Mouse (Mus musculus): ENCODE data around the gene Col23a1. TPM values are rescaled to one million over a fixed set of nuclear protein-coding genes. Genes with fewer than 3 reads are reported as not detected.

Col23a1 gene
- polyA plus RNA-seq, 1 experiment from 2014 or later = 23.6 TPM

DNA sequence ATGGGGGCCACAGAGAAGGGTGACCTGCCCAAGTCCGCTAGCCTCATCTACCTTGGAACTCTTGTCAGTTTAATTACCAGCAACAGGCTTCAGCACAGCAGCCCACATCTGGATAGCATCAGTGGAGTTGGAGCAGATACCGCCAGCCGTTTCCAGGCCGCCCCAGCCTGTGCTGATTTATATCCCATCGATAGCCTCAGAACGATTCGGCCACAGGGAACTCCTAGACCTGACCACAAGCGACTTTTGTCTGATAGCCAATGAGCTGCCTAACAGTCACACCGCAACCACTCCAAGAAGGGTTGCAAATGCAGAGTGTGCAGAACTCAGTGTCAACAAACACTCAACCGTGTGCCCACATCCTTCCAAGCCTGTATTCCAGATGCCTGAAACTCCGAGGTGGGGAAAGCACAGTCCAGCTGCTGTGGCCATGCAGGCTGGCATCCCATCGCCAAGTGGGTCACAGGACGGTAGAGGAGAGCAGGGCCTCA is 179.7 kb downstream of the Col23a1 start:
- peak overlapping the region; percentile 50 for H3K4me2 ChIP-seq (replicated peaks)
- no peaks in the 10 kb centered on the region; the same call in 1 of the 2 replicates for H3K27me3 ChIP-seq
- peak; percentile 57 for ATAC-seq (ENCODE audit: low FRiP score, low read depth)
- no peaks in the 10 kb centered on the region for H3K36me3 ChIP-seq
- peaks cover 42% of the 10 kb centered on the region for H3K4me1 ChIP-seq
- no peaks in the 10 kb centered on the region for H3K9me3 ChIP-seq
- 14% methylated on average over 13 of the region's 13 CpGs for WGBS
- no peak overlapping the region for H3K4me3 ChIP-seq
- 0 out of 2 replicates have a peak overlapping the region, but pooled peaks have one; percentile 9 for H3K9ac ChIP-seq
- peak overlapping the region; percentile 17; the same call in 1 of the 2 replicates for H3K27ac ChIP-seq

DNA sequence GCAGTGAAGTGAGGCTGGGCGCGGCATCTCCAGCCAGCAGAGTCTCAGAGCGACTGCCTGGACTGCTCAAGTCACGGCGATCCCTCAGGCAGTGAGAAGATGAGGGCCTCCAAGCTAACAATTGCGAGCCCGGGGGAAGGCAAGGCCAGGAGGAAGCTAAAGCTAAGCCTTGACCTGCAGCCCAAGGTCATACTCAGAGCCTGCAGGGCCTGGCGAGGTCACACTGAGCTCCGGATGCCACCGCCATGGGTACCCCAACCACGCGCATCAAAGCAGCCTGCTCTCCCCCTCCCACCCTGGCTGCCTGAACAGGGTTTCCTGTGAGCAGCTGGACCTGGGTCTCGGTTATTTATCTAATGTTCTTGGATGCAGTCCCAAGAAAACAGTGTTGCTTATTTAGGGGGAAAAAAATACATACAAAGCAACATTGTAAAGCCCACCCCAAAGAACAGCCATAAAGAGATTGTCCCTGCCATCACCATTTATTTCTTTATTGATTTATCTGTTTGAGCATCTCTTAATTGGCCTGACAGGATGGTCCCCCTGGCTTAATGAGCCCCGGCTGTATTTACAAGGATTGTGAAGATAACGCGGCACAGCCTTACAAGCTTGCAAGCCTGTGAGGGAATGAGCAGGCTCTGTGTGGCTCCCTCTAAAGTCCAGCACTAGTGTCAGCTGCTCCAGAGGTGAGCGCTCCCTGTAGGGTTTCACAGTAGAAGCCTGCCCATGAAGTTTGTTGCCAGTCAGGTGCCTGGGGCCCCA is 180.8 kb downstream of the Col23a1 start:
- no peaks in the 10 kb centered on the region; the same call in 1 of the 2 replicates for H3K27me3 ChIP-seq
- H3K4me1 ChIP-seq = peaks cover 39% of the 10 kb centered on the region
- H3K9me3 ChIP-seq = no peaks in the 10 kb centered on the region
- ATAC-seq (ENCODE audit: low FRiP score, low read depth) = no peak
- H3K27ac ChIP-seq = no peak overlapping the region; the same call in 1 of the 2 replicates
- WGBS = 17% methylated on average over 17 of the region's 17 CpGs
- peak overlapping the region; percentile 50 for H3K4me2 ChIP-seq (replicated peaks)
- H3K36me3 ChIP-seq = no peaks in the 10 kb centered on the region
- H3K9ac ChIP-seq = peak overlapping the region; percentile 56
- H3K4me3 ChIP-seq = no peak overlapping the region

DNA sequence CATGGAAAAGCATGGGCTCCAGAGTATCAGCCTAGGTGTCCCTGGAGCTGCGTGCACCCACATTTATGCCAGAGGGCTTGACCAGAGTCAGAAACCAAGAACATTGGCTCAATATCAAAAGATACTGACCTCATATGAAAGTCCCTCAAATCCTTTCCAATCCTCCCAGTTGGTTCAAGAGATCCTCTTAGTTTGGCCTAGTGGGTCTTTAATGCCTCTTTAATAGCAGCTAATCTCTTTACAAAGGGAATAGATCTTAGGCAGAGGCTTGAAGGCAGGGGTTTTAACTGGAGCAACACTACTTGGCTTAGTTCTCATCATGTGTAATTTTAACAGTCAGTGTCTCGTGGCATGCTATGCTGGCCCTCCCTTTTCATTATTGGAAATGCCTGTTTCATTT is 184.0 kb downstream of the Col23a1 start:
- no peak overlapping the region for H3K27ac ChIP-seq
- no peaks in the 10 kb centered on the region for H3K27me3 ChIP-seq
- H3K36me3 ChIP-seq = no peaks in the 10 kb centered on the region
- no peak overlapping the region for H3K9ac ChIP-seq
- H3K4me1 ChIP-seq = peaks cover 38% of the 10 kb centered on the region
- no peak overlapping the region for H3K4me2 ChIP-seq (replicated peaks)
- H3K9me3 ChIP-seq = no peaks in the 10 kb centered on the region
- no peak for ATAC-seq (ENCODE audit: low FRiP score, low read depth)
- H3K4me3 ChIP-seq = no peak overlapping the region
- 84% methylated on average over 2 of the region's 2 CpGs for WGBS

DNA sequence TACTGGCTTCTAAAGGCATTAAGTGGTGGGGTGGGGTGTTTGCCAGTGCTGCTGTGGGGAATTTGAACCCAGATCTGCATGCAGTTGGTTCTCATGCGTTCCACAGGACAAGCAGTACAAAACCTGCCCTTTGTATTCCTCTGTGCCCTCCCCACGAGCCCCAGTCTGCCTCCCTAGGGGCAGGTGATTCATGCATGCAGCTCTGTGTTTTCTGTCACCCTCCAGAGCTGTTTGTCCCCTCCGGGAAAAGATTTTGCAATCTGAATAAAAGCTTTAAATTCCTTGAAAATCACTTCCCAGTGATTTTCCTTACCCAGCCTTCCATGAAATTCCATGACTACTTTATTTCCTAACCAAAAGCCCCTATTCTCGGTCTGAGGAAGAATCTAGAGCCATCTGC is 186.8 kb downstream of the Col23a1 start:
- Histone ChIP-seq H3K4me3 (no peak overlapping the region), H3K9ac (no peak overlapping the region), H3K27me3 (no peaks in the 10 kb centered on the region), H3K36me3 (no peaks in the 10 kb centered on the region), H3K27ac (no peak overlapping the region), H3K9me3 (no peaks in the 10 kb centered on the region), H3K4me1 (peaks cover 9% of the 10 kb centered on the region), H3K4me2 (replicated peaks) (no peak overlapping the region)
- 78% methylated on average over 4 of the region's 4 CpGs for WGBS
- ATAC-seq (ENCODE audit: low FRiP score, low read depth) = no peak

DNA sequence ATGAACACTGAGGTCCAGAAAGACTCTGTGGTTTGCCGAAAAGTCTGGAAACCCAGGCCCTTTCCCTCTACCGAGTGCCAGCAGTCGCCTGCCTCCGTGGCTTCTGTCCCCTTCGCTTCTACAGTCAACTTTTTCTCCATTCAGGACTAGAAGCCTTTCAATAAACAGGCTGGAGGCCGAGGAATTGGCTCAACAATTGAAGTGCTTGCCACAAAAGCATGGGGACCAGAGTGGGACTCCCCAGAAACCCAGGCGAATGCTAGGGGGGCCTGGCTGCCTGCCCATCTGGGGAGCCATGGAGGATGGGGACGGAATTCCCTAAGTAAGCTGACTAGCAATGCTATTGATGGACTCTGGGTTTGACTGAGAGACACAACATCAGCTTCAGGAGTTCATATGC is 187.9 kb downstream of the Col23a1 start:
- H3K36me3 ChIP-seq = no peaks in the 10 kb centered on the region

DNA sequence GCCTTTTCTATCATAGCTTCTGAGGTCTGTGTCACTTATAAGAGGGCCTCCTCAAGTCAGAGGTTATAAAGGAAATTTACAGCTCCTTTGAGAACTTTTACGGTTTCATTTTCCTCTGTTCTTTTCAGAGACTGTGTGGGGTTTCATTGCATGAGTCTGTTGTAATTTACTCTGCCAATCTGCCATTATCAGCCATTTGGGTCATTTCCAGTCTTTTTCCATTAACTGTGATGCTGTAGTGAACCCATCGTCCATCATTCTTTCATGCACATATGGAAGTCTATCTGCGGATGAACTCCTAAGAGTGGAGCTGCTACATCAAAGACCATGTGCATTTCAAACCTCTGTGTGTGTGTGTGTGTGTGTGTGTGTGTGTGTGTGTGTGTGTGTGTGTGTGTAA is 192.5 kb downstream of the Col23a1 start:
- H3K4me3 ChIP-seq = no peak overlapping the region
- H3K4me1 ChIP-seq = peaks cover 42% of the 10 kb centered on the region
- no peak overlapping the region for H3K9ac ChIP-seq
- WGBS = 16% methylated on average over 3 of the region's 3 CpGs
- no peak for ATAC-seq (ENCODE audit: low FRiP score, low read depth)
- no peaks in the 10 kb centered on the region for H3K9me3 ChIP-seq
- H3K27ac ChIP-seq = no peak overlapping the region
- H3K4me2 ChIP-seq (replicated peaks) = no peak overlapping the region
- no peaks in the 10 kb centered on the region for H3K27me3 ChIP-seq
- no peaks in the 10 kb centered on the region for H3K36me3 ChIP-seq

More for the DNA sequence above, 187.9 kb downstream of the Col23a1 start:
- no peak for ATAC-seq (ENCODE audit: low FRiP score, low read depth)
- no peak overlapping the region for H3K9ac ChIP-seq
- WGBS = 68% methylated on average over 8 of the region's 8 CpGs
- peaks cover 19% of the 10 kb centered on the region for H3K4me1 ChIP-seq
- no peaks in the 10 kb centered on the region for H3K9me3 ChIP-seq
- no peaks in the 10 kb centered on the region for H3K27me3 ChIP-seq
- H3K4me2 ChIP-seq (replicated peaks) = no peak overlapping the region
- H3K4me3 ChIP-seq = no peak overlapping the region
- no peak overlapping the region for H3K27ac ChIP-seq

DNA sequence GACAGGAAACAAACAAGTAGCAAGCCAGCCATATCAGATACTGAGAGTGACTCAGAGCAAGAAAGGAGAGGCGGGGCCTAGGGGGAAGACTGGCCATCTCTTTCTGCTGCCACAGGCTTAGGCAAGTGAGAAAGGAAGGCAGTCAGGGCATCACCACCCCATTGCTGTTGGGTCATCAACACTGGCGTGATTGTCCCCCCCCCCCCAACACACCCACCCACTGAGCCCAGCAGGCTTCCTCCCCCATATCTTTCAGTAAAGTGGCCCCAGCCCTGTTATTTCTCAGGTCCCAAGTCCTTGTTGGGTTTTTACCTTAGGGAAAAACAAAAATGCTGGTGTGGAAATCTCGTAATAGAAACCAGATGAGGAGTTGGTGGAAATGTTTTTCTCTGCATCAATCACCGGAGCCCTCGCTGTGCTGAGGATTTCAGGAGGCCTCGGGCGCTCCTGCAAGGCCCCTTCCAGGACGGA is 195.4 kb downstream of the Col23a1 start:
- Histone ChIP-seq H3K27me3 (no peaks in the 10 kb centered on the region), H3K27ac (peak overlapping the region; percentile 79; the same call in 1 of the 2 replicates), H3K4me3 (no peak overlapping the region), H3K36me3 (no peaks in the 10 kb centered on the region), H3K9me3 (no peaks in the 10 kb centered on the region; the same call in 1 of the 2 replicates), H3K9ac (no peak overlapping the region), H3K4me2 (replicated peaks) (0 out of 2 replicates have a peak overlapping the region, but pooled peaks have one; percentile 5), H3K4me1 (peaks cover 46% of the 10 kb centered on the region)
- WGBS = 18% methylated on average over 8 of the region's 8 CpGs
- 0 out of 2 replicates have a peak, but pooled peaks have one; percentile 20 for ATAC-seq (ENCODE audit: low FRiP score, low read depth)

DNA sequence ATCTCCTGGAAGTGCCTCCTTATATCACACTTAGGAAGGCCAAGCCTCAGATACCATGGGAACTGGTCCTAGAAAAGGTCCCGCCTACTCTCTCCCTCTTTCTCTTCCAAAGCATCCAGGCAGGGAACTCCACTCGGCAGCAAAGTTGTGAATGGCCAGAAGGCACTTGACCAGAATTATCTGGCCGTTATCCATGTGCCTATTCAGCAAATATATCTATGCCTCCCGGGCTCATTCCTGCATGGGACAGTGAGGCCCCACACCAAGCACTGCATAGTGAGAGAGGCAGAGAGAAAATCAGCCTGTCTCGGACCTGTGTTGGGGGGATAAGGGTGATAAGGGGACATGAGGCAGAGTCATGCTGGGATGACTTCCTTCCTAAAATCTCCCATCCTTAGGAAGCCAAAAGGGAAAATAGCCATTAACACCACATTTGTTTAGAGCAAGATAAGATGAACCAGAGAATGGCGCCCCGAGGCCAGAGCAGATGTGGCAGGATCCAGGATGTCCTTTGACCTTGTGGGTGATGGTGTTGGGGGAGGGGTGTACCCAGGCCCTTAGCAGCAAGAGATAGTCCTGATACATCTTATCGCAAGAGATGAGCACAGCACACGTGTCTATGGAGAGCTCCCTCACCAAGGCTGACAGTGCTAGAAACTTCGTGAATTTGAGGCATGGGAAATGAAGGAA is 196.2 kb downstream of the Col23a1 start:
- WGBS = 50% methylated on average over 10 of the region's 10 CpGs
- peaks cover 46% of the 10 kb centered on the region for H3K4me1 ChIP-seq
- ATAC-seq (ENCODE audit: low FRiP score, low read depth) = no peak

DNA sequence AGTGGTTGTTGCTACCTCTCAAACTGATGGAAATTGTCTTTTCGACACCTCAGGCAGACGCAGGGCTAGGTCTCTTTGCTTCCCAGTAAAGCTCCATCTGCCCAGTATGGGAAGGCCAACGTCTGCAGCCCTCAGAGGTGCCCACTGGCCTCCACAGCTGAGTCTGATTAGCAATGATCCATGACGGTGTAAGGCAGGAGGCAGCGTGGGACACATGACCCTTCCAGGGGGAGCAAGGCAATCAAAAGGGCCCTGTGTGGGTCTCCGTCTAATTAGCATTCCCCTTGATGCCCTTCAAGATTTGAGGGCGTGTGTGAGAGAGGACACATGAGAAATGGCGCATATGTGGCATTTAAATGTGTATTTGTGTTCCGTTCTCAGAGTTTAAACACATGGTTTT is 199.1 kb downstream of the Col23a1 start:
- 19% methylated on average over 9 of the region's 9 CpGs for WGBS
- no peak overlapping the region for H3K27ac ChIP-seq
- no peak overlapping the region for H3K9ac ChIP-seq
- no peak overlapping the region for H3K4me3 ChIP-seq
- no peaks in the 10 kb centered on the region for H3K36me3 ChIP-seq
- H3K4me1 ChIP-seq = peaks cover 29% of the 10 kb centered on the region
- no peaks in the 10 kb centered on the region; the same call in 1 of the 2 replicates for H3K9me3 ChIP-seq
- no peak for ATAC-seq (ENCODE audit: low FRiP score, low read depth)
- H3K27me3 ChIP-seq = no peaks in the 10 kb centered on the region
- no peak overlapping the region for H3K4me2 ChIP-seq (replicated peaks)

More for the DNA sequence above, 196.2 kb downstream of the Col23a1 start:
- Histone ChIP-seq H3K9me3 (no peaks in the 10 kb centered on the region; the same call in 1 of the 2 replicates), H3K4me2 (replicated peaks) (no peak overlapping the region), H3K4me3 (no peak overlapping the region), H3K9ac (no peak overlapping the region), H3K27ac (peak overlapping the region; percentile 79; the same call in 1 of the 2 replicates), H3K27me3 (no peaks in the 10 kb centered on the region), H3K36me3 (no peaks in the 10 kb centered on the region)

DNA sequence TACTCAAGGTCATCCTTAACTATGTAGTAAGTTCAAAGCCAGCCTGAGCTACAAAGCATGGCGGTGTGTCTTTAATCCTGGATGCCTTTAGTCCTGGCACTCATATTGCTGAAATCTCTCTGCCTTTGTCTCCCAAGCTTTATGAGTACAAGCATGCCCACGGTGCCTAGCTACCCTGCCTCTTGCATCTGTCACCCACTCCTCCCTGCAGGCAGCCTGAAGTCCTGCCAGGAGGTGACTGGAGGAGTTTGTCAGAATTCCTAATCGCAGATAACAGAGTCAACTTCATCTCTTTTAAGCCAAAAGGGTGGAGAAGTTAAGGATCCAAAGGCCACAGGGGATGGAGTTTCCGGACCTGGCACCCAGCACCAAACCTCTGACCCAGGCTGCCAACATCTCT is 203.7 kb downstream of the Col23a1 start:
- Histone ChIP-seq H3K27ac (no peak overlapping the region), H3K4me1 (peaks cover 16% of the 10 kb centered on the region), H3K4me3 (no peak overlapping the region), H3K9me3 (no peaks in the 10 kb centered on the region; the same call in 1 of the 2 replicates), H3K36me3 (no peaks in the 10 kb centered on the region), H3K9ac (no peak overlapping the region), H3K4me2 (replicated peaks) (no peak overlapping the region), H3K27me3 (no peaks in the 10 kb centered on the region)
- 85% methylated on average over 4 of the region's 4 CpGs for WGBS
- no peak for ATAC-seq (ENCODE audit: low FRiP score, low read depth)

DNA sequence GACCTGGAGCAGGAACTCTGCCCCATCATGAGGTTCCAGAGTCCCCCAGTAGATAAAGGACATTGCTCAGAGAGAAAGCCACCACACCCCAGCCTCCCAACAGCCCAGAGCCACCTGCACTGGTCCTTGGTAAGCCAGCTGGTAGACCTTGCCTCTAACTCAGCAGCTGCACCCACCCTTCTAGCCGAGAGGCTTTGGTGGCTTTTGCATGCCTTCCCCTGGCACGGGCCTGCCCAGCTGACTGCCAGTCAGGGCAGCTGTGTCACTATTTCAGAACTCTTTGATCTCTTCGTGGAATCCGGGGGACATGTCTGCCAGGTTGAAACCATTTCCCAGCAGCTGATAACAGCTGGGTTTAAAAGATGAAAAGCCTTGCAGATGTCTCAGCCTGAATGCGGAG is 204.5 kb downstream of the Col23a1 start:
- no peak overlapping the region for H3K27ac ChIP-seq
- no peaks in the 10 kb centered on the region; the same call in 1 of the 2 replicates for H3K9me3 ChIP-seq
- no peak overlapping the region for H3K4me3 ChIP-seq
- H3K4me1 ChIP-seq = peaks cover 10% of the 10 kb centered on the region; the same call in 1 of the 2 replicates
- H3K27me3 ChIP-seq = no peaks in the 10 kb centered on the region
- no peak for ATAC-seq (ENCODE audit: low FRiP score, low read depth)
- H3K36me3 ChIP-seq = no peaks in the 10 kb centered on the region
- 17% methylated on average over 5 of the region's 5 CpGs for WGBS
- no peak overlapping the region for H3K9ac ChIP-seq
- H3K4me2 ChIP-seq (replicated peaks) = no peak overlapping the region

DNA sequence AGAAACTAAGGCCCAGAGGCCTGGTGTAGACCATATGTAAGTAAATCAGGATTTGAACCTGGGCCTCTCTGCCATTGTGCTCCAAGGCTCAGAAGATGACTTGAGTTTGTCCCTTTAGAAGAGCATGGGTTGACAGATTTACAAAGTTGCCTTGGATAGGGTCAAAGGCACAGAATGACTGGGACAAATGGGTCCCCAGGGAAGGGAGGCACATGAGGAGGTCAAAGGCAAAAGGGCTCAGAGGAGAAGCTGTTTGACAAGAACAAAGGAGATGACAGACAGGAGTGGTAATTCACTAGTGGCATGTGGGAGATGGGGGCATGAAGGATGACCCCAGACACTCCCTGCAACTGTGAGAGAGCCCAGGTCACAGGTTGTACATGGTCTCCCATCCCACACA is 210.1 kb downstream of the Col23a1 start:
- Histone ChIP-seq H3K27me3 (no peaks in the 10 kb centered on the region), H3K4me3 (no peak overlapping the region), H3K4me2 (replicated peaks) (no peak overlapping the region), H3K4me1 (peaks cover 19% of the 10 kb centered on the region), H3K27ac (no peak overlapping the region), H3K9ac (no peak overlapping the region), H3K9me3 (no peaks in the 10 kb centered on the region), H3K36me3 (no peaks in the 10 kb centered on the region)
- ATAC-seq (ENCODE audit: low FRiP score, low read depth) = no peak
